Mouse (Mus musculus) brain, embryonic 14.5 days (tissue): Measurements from ENCODE around the gene Muc20.

Source experiments
- CTCF ChIP-seq: fragments of 200-500 bp; IDR thresholded peaks from 2 replicates; pipeline ENCODE4 v1.5.1; 2012; ENCODE audit warnings: inconsistent platforms, mild to moderate bottlenecking, moderate library complexity, borderline replicate concordance; ENCODE audit not compliant: insufficient read depth, insufficient read length; ENCODE audit errors: extremely low read depth
- POLR2A ChIP-seq: fragments of 200-500 bp; IDR thresholded peaks from 2 replicates; pipeline ENCODE4 v1.6.1; 2012; ENCODE audit warnings: mild to moderate bottlenecking, inconsistent platforms, borderline replicate concordance; ENCODE audit not compliant: poor library complexity, insufficient read depth, insufficient read length, severe bottlenecking; ENCODE audit errors: extremely low read depth

DNA sequence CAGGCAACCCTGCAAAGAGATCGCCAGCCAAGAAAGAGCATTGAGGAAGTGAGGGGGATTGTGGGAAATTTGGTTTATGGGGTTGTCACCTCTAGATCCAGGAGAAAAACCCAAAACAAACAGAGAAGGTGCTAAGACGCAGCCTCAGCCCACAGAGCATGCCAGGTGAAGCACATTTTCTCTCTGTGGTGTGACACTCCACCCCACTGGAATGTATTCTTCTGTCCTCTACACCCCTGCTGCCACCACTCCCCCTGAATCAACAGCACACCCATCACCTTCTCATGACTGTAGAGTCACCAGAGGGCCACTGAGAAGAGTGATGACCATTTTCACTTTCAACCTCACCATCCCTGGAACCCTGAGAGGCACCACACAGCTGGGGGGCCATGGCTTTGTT lies 54.5 kb downstream of the Muc20 start:
- TF ChIP-seq CTCF (no peak), POLR2A (no peak)
